Mouse (Mus musculus) bone marrow, adult 2 months (tissue): Measurements from ENCODE around the gene Lars2.

Experiments
- CTCF ChIP-seq: fragments of 200-500 bp; IDR thresholded peaks from 2 replicates; pipeline ENCODE4 v1.5.1; 2011; ENCODE audit warnings: low read length, control low read depth; ENCODE audit not compliant: control insufficient read depth, insufficient read depth
- POLR2A ChIP-seq: fragments of 200-500 bp; IDR thresholded peaks from 2 replicates; pipeline ENCODE4 v1.6.1; 2011; ENCODE audit warnings: low read depth, mild to moderate bottlenecking, control low read depth, low read length, borderline replicate concordance; ENCODE audit not compliant: control insufficient read depth

- TF ChIP-seq CTCF (no peak), POLR2A (no peak)
Observed at GRCm38 (mm10) chr9:123408771-123409170, 42.0 kb downstream of the Lars2 start.
